Mouse (Mus musculus): ENCODE results near the gene Cyp4f13. TPM values are rescaled to one million over a fixed set of nuclear protein-coding genes. Genes with fewer than 3 reads are reported as not detected.

The Cyp4f13 gene
- polyA plus RNA-seq, 1 experiment: 14.2 TPM

GRCm38 (mm10) chr17:32889611-32890010 is 57.6 kb downstream of the Cyp4f13 start:
- H3K27ac ChIP-seq (ENCODE audit: insufficient read depth, low read length): no peak overlapping the region
- TF ChIP-seq POLR2A (IDR thresholded peaks at IDR 0.05; ENCODE audit: low read depth, low read length) (no peak), CTCF (IDR thresholded peaks at IDR 0.05; ENCODE audit: borderline replicate concordance, insufficient read depth, low read length) (no peak)
- peaks cover 5% of the 10 kb centered on the region; the same call in 1 of the 2 replicates for H3K4me1 ChIP-seq (ENCODE audit: control insufficient read depth, insufficient read depth, low read length)
- no peak overlapping the region for H3K4me3 ChIP-seq (ENCODE audit: insufficient read depth, low read length)

DNA sequence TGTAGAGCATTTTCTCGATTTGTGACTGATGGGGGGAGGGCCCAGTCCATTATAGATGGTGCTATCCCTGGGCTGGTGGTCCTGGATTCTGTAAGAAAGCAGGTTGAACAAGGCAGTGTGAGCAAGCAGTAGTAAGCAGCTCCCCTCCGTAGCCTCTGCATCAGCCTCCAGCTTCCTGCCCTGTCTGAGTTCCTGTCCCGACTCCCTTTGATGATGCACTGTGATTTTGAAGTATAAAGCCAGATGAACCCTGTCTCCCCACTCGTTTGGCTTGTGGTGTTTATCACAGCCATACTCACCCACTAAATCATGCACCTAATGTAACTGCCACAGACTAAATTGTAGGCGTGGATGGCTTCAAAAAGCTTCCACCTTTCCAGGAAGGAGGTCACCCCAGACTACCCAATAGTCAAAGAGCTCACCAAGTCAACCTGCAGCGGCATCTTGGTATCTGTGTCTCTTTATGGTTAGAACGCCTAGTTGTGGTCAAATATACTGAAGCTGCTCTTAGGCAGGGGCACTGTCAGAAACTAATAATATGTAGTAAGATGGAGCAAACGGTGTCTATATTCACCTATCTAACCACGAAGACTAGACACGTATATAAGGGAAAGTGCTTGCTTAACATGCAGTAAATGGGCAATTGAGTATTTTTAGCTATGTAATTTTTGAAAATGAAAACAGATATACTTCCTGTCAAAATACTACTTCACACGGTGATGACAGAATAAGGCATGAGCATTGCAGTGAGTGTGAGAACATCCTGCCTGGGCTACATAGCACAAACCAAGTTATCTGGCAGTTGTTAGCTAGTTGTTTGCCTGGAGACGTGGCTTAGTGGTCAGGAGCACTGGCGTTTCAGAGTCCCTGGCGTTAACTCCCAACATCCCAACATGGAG is 66.6 kb downstream of the Cyp4f13 start:
- H3K27ac ChIP-seq (ENCODE audit: insufficient read depth, low read length): no peak overlapping the region
- H3K4me1 ChIP-seq (ENCODE audit: control insufficient read depth, insufficient read depth, low read length): no peaks in the 10 kb centered on the region
- no peak overlapping the region for H3K4me3 ChIP-seq (ENCODE audit: insufficient read depth, low read length)
- TF ChIP-seq POLR2A (IDR thresholded peaks at IDR 0.05; ENCODE audit: low read depth, low read length) (no peak), CTCF (IDR thresholded peaks at IDR 0.05; ENCODE audit: borderline replicate concordance, insufficient read depth, low read length) (no peak)

GRCm38 (mm10) chr17:32878773-32879172 is 68.4 kb downstream of the Cyp4f13 start:
- no peak for TF ChIP-seq CTCF (IDR thresholded peaks at IDR 0.05; ENCODE audit: borderline replicate concordance, insufficient read depth, low read length)
- TF ChIP-seq POLR2A (IDR thresholded peaks at IDR 0.05; ENCODE audit: low read depth, low read length): no peak
- H3K27ac ChIP-seq (ENCODE audit: insufficient read depth, low read length): no peak overlapping the region
- H3K4me3 ChIP-seq (ENCODE audit: insufficient read depth, low read length): no peak overlapping the region
- H3K4me1 ChIP-seq (ENCODE audit: control insufficient read depth, insufficient read depth, low read length): no peaks in the 10 kb centered on the region

DNA sequence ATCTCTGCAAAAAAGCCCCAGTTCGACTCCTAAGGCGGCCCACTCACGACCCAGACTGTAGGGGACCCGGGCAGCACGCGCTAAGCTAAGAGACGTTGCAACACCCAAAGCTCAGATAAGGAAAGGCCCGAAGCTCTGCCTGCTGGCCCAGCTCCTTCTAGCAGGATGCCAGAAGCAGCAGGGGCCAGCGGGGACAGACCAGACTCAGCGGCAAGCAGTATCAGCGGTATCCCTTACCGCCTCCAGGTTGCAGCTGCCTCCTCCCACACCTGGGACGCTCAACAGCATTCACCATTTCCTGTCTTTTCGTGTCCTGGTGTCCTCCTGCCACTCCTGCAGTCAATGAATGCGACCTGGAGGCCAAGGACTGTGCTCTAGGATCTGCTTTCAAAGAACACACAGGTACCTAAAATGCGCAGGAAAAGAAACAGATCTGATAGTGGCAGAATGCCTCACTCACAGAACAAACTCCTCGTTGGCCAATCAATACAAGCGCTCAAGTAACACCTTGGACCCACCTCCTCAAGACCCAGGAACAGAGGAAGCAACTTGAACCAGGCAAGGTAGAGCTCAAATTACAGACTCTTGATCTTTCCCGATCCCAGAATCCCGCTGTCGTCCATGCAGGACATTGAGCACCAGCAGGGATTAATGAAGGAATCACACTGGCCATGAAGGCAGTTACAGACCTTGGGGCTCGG is 69.6 kb downstream of the Cyp4f13 start:
- no peak for TF ChIP-seq POLR2A (IDR thresholded peaks at IDR 0.05; ENCODE audit: low read depth, low read length)
- TF ChIP-seq CTCF (IDR thresholded peaks at IDR 0.05; ENCODE audit: borderline replicate concordance, insufficient read depth, low read length): no peak
- H3K27ac ChIP-seq (ENCODE audit: insufficient read depth, low read length): no peak overlapping the region
- H3K4me1 ChIP-seq (ENCODE audit: control insufficient read depth, insufficient read depth, low read length): no peaks in the 10 kb centered on the region
- H3K4me3 ChIP-seq (ENCODE audit: insufficient read depth, low read length): no peak overlapping the region

Other genes starting within 250 kb of the Cyp4f13 start
- 48.5 and 48.7 TPM in 2 replicates for gene Zfp871, start 159.1 kb downstream of the Cyp4f13 start, polyA plus RNA-seq (2011; ENCODE audit: insufficient read length, low read depth, missing spikeins)
- 1.6 and 2.1 TPM in 2 replicates for gene Zfp811, start 137.5 kb downstream of the Cyp4f13 start, polyA plus RNA-seq (2011; ENCODE audit: insufficient read length, low read depth, missing spikeins)
- 13.4 and 17.1 TPM in 2 replicates for gene Zfp799, start 117.1 kb downstream of the Cyp4f13 start, polyA plus RNA-seq (2011; ENCODE audit: insufficient read length, low read depth, missing spikeins)
- 9.1 and 10.7 TPM in 2 replicates for gene Zfp870, start 55.8 kb downstream of the Cyp4f13 start, polyA plus RNA-seq (2011; ENCODE audit: insufficient read length, low read depth, missing spikeins)
- not detected in 2 replicates for gene Cyp4f14, start 30.1 kb downstream of the Cyp4f13 start, polyA plus RNA-seq (2011; ENCODE audit: insufficient read length, low read depth, missing spikeins)
- gene Zfp472, start 18.4 kb upstream of the Cyp4f13 start, polyA plus RNA-seq (2011; ENCODE audit: insufficient read length, low read depth, missing spikeins): 4.8 and 6.5 TPM in 2 replicates
- 10.3 and 11.3 TPM in 2 replicates for gene Zfp952, start 45.7 kb upstream of the Cyp4f13 start, polyA plus RNA-seq (2011; ENCODE audit: insufficient read length, low read depth, missing spikeins)
- 4.2 and 8.1 TPM in 2 replicates for gene Zfp763, start 86.0 kb upstream of the Cyp4f13 start, polyA plus RNA-seq (2011; ENCODE audit: insufficient read length, low read depth, missing spikeins)
- not detected in 2 replicates for gene 4921501E09Rik, start 120.7 kb upstream of the Cyp4f13 start, polyA plus RNA-seq (2011; ENCODE audit: insufficient read length, low read depth, missing spikeins)
- 5.6 and 5.7 TPM in 2 replicates for gene Zfp563, start 141.9 kb upstream of the Cyp4f13 start, polyA plus RNA-seq (2011; ENCODE audit: insufficient read length, low read depth, missing spikeins)
- gene Morc2b, start 192.3 kb upstream of the Cyp4f13 start, polyA plus RNA-seq (2011; ENCODE audit: insufficient read length, low read depth, missing spikeins): not detected in 2 replicates
- gene Olfr55, start 221.0 kb upstream of the Cyp4f13 start, polyA plus RNA-seq (2011; ENCODE audit: insufficient read length, low read depth, missing spikeins): not detected in 2 replicates
- gene Olfr239, start 243.9 kb upstream of the Cyp4f13 start, polyA plus RNA-seq (2011; ENCODE audit: insufficient read length, low read depth, missing spikeins): not detected in 2 replicates

Measured in embryonic fibroblast, embryonic 13.5 days (primary cell).